Mouse (Mus musculus) MEL (cell line): ENCODE data around the gene Gm21976. TPM values are rescaled to one million over a fixed set of nuclear protein-coding genes. Genes with fewer than 3 reads are reported as not detected.

Experiments used
- DNase-seq: peaks from one replicate; pipeline ENCODE4 v3.0.0; 2011; ENCODE audit warnings: low read depth, low spot score
- H3K27ac ChIP-seq: 2 replicates; pipeline ENCODE4 v1.5.1; 2012; ENCODE audit warnings: low read depth, mild to moderate bottlenecking, control low read depth, low read length, moderate library complexity; ENCODE audit not compliant: control insufficient read depth
- H3K27me3 ChIP-seq, 2 experiments: fragments of 150-350 bp in 1 of 2; sonication (generic) in 1 of 2; 2 replicates each; pipeline ENCODE4 v1.6.1; 2012; ENCODE audit warnings: low read length in 2 of 2, mild to moderate bottlenecking in 2 of 2, improper control_type of control experiment in 1 of 2, moderate library complexity in 1 of 2; ENCODE audit not compliant: insufficient read depth in 2 of 2, control insufficient read depth in 1 of 2
- H3K36me3 ChIP-seq, 2 experiments: 2 replicates each; pipeline ENCODE4 v1.6.1; 2012 to 2014; ENCODE audit warnings: low read length in 2 of 2, improper control_type of control experiment in 1 of 2, inconsistent platforms in 1 of 2, mild to moderate bottlenecking in 1 of 2; ENCODE audit not compliant: insufficient read depth in 2 of 2, control insufficient read depth in 1 of 2
- H3K4me1 ChIP-seq, 2 experiments: fragments of 150-350 bp in 1 of 2; sonication (generic) in 1 of 2; 2 replicates each; pipeline ENCODE4 v1.6.1; 2012; ENCODE audit warnings: low read length in 2 of 2, improper control_type of control experiment in 1 of 2, mild to moderate bottlenecking in 1 of 2; ENCODE audit not compliant: insufficient read depth in 2 of 2, control insufficient read depth in 1 of 2
- H3K4me3 ChIP-seq, 2 experiments: fragments of 150-350 bp in 1 of 2; sonication (generic) in 1 of 2; 2 replicates each; pipeline ENCODE4 v1.5.1; 2012; ENCODE audit warnings: low read depth in 2 of 2, low read length in 2 of 2, mild to moderate bottlenecking in 2 of 2, moderate library complexity in 2 of 2, control low read depth in 1 of 2, improper control_type of control experiment in 1 of 2; ENCODE audit not compliant: control insufficient read depth in 1 of 2, insufficient read depth in 1 of 2
- H3K79me2 ChIP-seq: 2 replicates; pipeline ENCODE4 v1.6.1; 2012; ENCODE audit warnings: mild to moderate bottlenecking, low read length, moderate library complexity; ENCODE audit not compliant: control insufficient read depth, poor library complexity, insufficient read depth
- H3K9ac ChIP-seq: 2 replicates; pipeline ENCODE4 v1.6.1; 2012; ENCODE audit warnings: low read depth, mild to moderate bottlenecking, control low read depth, low read length, moderate library complexity; ENCODE audit not compliant: control insufficient read depth, poor library complexity, severe bottlenecking
- H3K9me3 ChIP-seq: fragments of 150-350 bp; sonication (generic); replicated peaks from 2 replicates; pipeline ENCODE4 v1.6.1; 2012; ENCODE audit warnings: mild to moderate bottlenecking, low read length, improper control_type of control experiment, moderate library complexity; ENCODE audit not compliant: insufficient read depth
- CHD1 ChIP-seq: IDR thresholded peaks from 2 replicates; pipeline ENCODE4 v1.6.1; 2012; ENCODE audit warnings: low read depth, mild to moderate bottlenecking, inconsistent platforms, low read length, improper control_type of control experiment
- CHD2 ChIP-seq: IDR thresholded peaks from 2 replicates; pipeline ENCODE4 v1.6.1; 2011; ENCODE audit warnings: low read length, improper control_type of control experiment
- CTCF ChIP-seq, 3 experiments: IDR thresholded peaks in 2 of 3; conservative IDR thresholded peaks in 1 of 3; 2 replicates each; pipeline ENCODE4 v1.5.1; 2011 to 2012; ENCODE audit warnings: low read length in 3 of 3, low read depth in 2 of 3, mild to moderate bottlenecking in 2 of 3, improper control_type of control experiment in 1 of 3, inconsistent platforms in 1 of 3, mixed read lengths in 1 of 3, moderate library complexity in 1 of 3; ENCODE audit not compliant: control insufficient read depth in 1 of 3, insufficient read depth in 1 of 3, poor library complexity in 1 of 3, severe bottlenecking in 1 of 3
- E2F4 ChIP-seq: IDR thresholded peaks from 2 replicates; pipeline ENCODE4 v1.6.1; 2011; ENCODE audit warnings: low read depth, low read length, improper control_type of control experiment, borderline replicate concordance
- ELF1 ChIP-seq: IDR thresholded peaks from 2 replicates; pipeline ENCODE4 v1.6.1; 2014; ENCODE audit warnings: low read depth, mild to moderate bottlenecking, inconsistent platforms, low read length, improper control_type of control experiment, moderate library complexity
- EP300 ChIP-seq, 2 experiments: IDR thresholded peaks; 2 replicates each; pipeline ENCODE4 v1.6.1; 2011; ENCODE audit warnings: improper control_type of control experiment in 2 of 2, low read length in 2 of 2, low read depth in 1 of 2, mild to moderate bottlenecking in 1 of 2
- ETS1 ChIP-seq: IDR thresholded peaks from 2 replicates; pipeline ENCODE4 v1.6.1; 2012; ENCODE audit warnings: low read depth, mild to moderate bottlenecking, inconsistent platforms, low read length, improper control_type of control experiment, moderate library complexity
- GABPA ChIP-seq: IDR thresholded peaks from 2 replicates; pipeline ENCODE4 v1.6.1; 2012; ENCODE audit warnings: low read depth, mild to moderate bottlenecking, inconsistent platforms, low read length, improper control_type of control experiment, moderate library complexity
- GATA1 ChIP-seq: IDR thresholded peaks from 2 replicates; pipeline ENCODE4 v1.6.1; 2011; ENCODE audit warnings: low read depth, low read length, improper control_type of control experiment
- HCFC1 ChIP-seq: IDR thresholded peaks from 2 replicates; pipeline ENCODE4 v1.6.1; 2012; ENCODE audit warnings: low read depth, mild to moderate bottlenecking, inconsistent platforms, low read length, improper control_type of control experiment, moderate library complexity
- JUND ChIP-seq: IDR thresholded peaks from 2 replicates; pipeline ENCODE4 v1.6.1; 2011; ENCODE audit warnings: low read depth, mild to moderate bottlenecking, improper control_type of control experiment, low read length
- KAT2A ChIP-seq: conservative IDR thresholded peaks from 2 replicates; pipeline ENCODE4 v1.6.1; 2012; ENCODE audit warnings: low read depth, low read length, improper control_type of control experiment, inconsistent platforms
- MAZ ChIP-seq: IDR thresholded peaks from 2 replicates; pipeline ENCODE4 v1.6.1; 2012; ENCODE audit warnings: low read depth, mild to moderate bottlenecking, inconsistent platforms, low read length, improper control_type of control experiment
- MYB ChIP-seq: IDR thresholded peaks from 2 replicates; pipeline ENCODE4 v1.6.1; 2011; ENCODE audit warnings: mild to moderate bottlenecking, low read depth, low read length, improper control_type of control experiment
- MYC ChIP-seq: IDR thresholded peaks from 2 replicates; pipeline ENCODE4 v1.6.1; 2011; ENCODE audit warnings: low read depth, mild to moderate bottlenecking, low read length, improper control_type of control experiment, moderate library complexity
- NELFE ChIP-seq: IDR thresholded peaks from 2 replicates; pipeline ENCODE4 v1.6.1; 2011; ENCODE audit warnings: low read depth, low read length, improper control_type of control experiment
- POLR2A ChIP-seq, 2 experiments: IDR thresholded peaks; 2 replicates each; pipeline ENCODE4 v1.6.1; 2011 to 2012; ENCODE audit warnings: low read length in 2 of 2, mild to moderate bottlenecking in 2 of 2, control low read depth in 1 of 2, improper control_type of control experiment in 1 of 2, low read depth in 1 of 2, moderate library complexity in 1 of 2; ENCODE audit not compliant: control insufficient read depth in 1 of 2, insufficient read depth in 1 of 2, poor library complexity in 1 of 2
- POLR2AphosphoS2 ChIP-seq: IDR thresholded peaks from 2 replicates; pipeline ENCODE4 v1.6.1; 2011; ENCODE audit warnings: low read length, improper control_type of control experiment
- RAD21 ChIP-seq: IDR thresholded peaks from 2 replicates; pipeline ENCODE4 v1.6.1; 2011; ENCODE audit warnings: mild to moderate bottlenecking, low read depth, low read length, improper control_type of control experiment
- RCOR1 ChIP-seq: IDR thresholded peaks from 2 replicates; pipeline ENCODE4 v1.6.1; 2012; ENCODE audit warnings: low read depth, mild to moderate bottlenecking, inconsistent platforms, low read length, improper control_type of control experiment
- SIN3A ChIP-seq: IDR thresholded peaks from 2 replicates; pipeline ENCODE4 v1.6.1; 2012; ENCODE audit warnings: low read length, improper control_type of control experiment, inconsistent platforms
- SMC3 ChIP-seq: IDR thresholded peaks from 2 replicates; pipeline ENCODE4 v1.6.1; 2011; ENCODE audit warnings: low read depth, low read length, improper control_type of control experiment
- TBP ChIP-seq: IDR thresholded peaks from 2 replicates; pipeline ENCODE4 v1.8.0; 2011; ENCODE audit warnings: low read depth, low read length, improper control_type of control experiment
- TCF12 ChIP-seq: IDR thresholded peaks from 2 replicates; pipeline ENCODE4 v1.6.1; 2014; ENCODE audit warnings: low read depth, mild to moderate bottlenecking, inconsistent platforms, low read length, improper control_type of control experiment, moderate library complexity
- USF1 ChIP-seq: IDR thresholded peaks from 2 replicates; pipeline ENCODE4 v1.6.1; 2014; ENCODE audit warnings: low read depth, mild to moderate bottlenecking, inconsistent platforms, low read length, improper control_type of control experiment, moderate library complexity
- ZC3H11A ChIP-seq: IDR thresholded peaks from 2 replicates; pipeline ENCODE4 v1.6.1; 2012; ENCODE audit warnings: low read depth, mild to moderate bottlenecking, inconsistent platforms, low read length, improper control_type of control experiment
- ZKSCAN1 ChIP-seq: IDR thresholded peaks from 2 replicates; pipeline ENCODE4 v1.6.1; 2012; ENCODE audit warnings: low read depth, mild to moderate bottlenecking, inconsistent platforms, low read length, improper control_type of control experiment, moderate library complexity
- ZMIZ1 ChIP-seq: IDR thresholded peaks from 2 replicates; pipeline ENCODE4 v1.6.1; 2012; ENCODE audit warnings: low read depth, mild to moderate bottlenecking, inconsistent platforms, low read length, improper control_type of control experiment, moderate library complexity
- ZNF384 ChIP-seq: IDR thresholded peaks from 2 replicates; pipeline ENCODE4 v1.6.1; 2012; ENCODE audit warnings: low read depth, mild to moderate bottlenecking, inconsistent platforms, low read length, improper control_type of control experiment
- polyA plus RNA-seq, 2 experiments: library from polyadenylated mRNA; stranded (reverse) in 1 of 2; unstranded in 1 of 2; fragments of >175 nt in 1 of 2; fragments of >200 nt in 1 of 2; gene quantifications; 2 replicates each; pipeline versions ENCODE4 v1.2.1 to v1.2.4; 2012; ENCODE audit warnings: low replicate concordance in 2 of 2, low read depth in 1 of 2; ENCODE audit not compliant: insufficient read length in 2 of 2, insufficient read depth in 1 of 2, missing spikeins in 1 of 2
- total RNA-seq: library from RNA; depleted of rRNA; stranded (reverse); fragments of 300-350 nt; gene quantifications from 2 replicates; pipeline ENCODE4 v1.2.3, GENCODE M21; 2012

Gene Gm21976
- total and polyA plus RNA-seq, 3 experiments = not detected

DNA sequence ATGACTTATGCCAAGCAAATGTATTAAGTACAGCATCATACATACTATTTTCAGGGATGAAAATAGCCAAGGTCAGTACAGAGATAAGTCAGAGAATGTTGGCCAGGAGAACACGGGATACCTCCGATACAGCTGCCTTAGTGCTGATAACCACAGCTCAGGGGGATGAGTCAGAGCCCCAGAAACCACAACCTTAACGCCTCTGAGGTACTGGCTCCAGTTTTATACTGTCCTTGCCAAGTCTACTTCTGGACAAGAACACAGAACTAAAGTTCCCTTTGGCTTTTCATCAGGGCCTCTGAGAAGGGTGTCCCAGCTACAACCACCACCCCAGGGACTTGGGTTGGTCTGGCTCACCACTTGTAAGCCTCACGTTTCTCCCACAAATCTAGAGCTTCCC lies 4.0 kb upstream of the Gm21976 start (continued):
- TF ChIP-seq HCFC1 (no peak), JUND (peak; percentile 96), KAT2A (no peak), CTCF (IDR thresholded peaks at IDR 0.05 in 2 of 3, conservative IDR thresholded peaks at IDR 0.05 in 1 of 3; ENCODE audit: control insufficient read depth in 1 of 3, insufficient read depth in 1 of 3, low read depth in 2 of 3, low read length in 3 of 3, poor library complexity in 1 of 3, severe bottlenecking in 1 of 3) (no peak), TCF12 (peak; percentile 94), ZC3H11A (no peak), MYC (0 out of 2 replicates have a peak, but pooled peaks have one; percentile 27), POLR2AphosphoS2 (peak; percentile 31; the same call in 1 of the 2 replicates), ZMIZ1 (no peak), CHD1 (no peak), SMC3 (no peak), ETS1 (peak; percentile 99), MYB (peak; percentile 89), RAD21 (no peak), E2F4 (no peak), RCOR1 (peak; percentile 95), MAZ (no peak), SIN3A (peak; percentile 83), ELF1 (no peak), TBP (no peak; the same call in none of the 2 replicates), POLR2A (IDR thresholded peaks at IDR 0.05; ENCODE audit: control insufficient read depth in 1 of 2, insufficient read depth in 1 of 2, low read depth in 1 of 2, low read length in 2 of 2, poor library complexity in 1 of 2) (no peak), ZNF384 (no peak), ZKSCAN1 (no peak)

DNA sequence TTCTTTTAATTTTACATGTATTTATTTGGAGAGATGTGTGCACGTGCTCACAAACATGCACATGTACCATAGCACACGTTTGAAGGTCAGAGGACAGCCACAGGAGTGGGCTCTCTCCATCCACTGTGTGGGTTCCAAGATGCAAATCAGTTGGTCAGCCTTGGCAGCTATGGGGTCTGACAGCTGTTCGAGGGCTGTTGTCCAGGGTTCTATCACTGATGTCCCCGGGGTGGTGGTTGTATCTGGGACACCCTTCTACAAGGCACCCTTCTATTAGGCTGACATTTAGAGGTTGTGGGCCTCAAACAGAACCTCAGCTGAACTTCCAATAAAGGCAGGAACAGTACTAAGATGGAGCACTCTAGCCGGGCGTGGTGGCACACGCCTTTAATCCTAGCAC lies 3.4 kb upstream of the Gm21976 start:
- Histone ChIP-seq H3K9ac (no peak overlapping the region), H3K4me3 (no peak overlapping the region), H3K79me2 (no peaks in the 10 kb centered on the region), H3K9me3 (no peaks in the 10 kb centered on the region), H3K27ac (peak overlapping the region; percentile 84), H3K27me3 (no peaks in the 10 kb centered on the region), H3K36me3 (peaks cover 6 to 35% of the 10 kb centered on the region in 2 experiments), H3K4me1 (peaks cover 23 to 31% of the 10 kb centered on the region in 2 experiments)
- DNase-seq = no peak
- TF ChIP-seq MYC = no peak
- no peak for TF ChIP-seq GATA1
- no peak for TF ChIP-seq NELFE
- TF ChIP-seq TCF12 = no peak
- no peak for TF ChIP-seq USF1
- no peak for TF ChIP-seq CHD2
- no peak for TF ChIP-seq ZMIZ1
- no peak for TF ChIP-seq HCFC1
- no peak for TF ChIP-seq EP300 (IDR thresholded peaks at IDR 0.05; ENCODE audit: low read depth in 1 of 2, low read length in 2 of 2)
- no peak for TF ChIP-seq GABPA
- no peak; the same call in 1 of the 2 replicates for TF ChIP-seq ZNF384
- no peak for TF ChIP-seq CTCF (IDR thresholded peaks at IDR 0.05 in 2 of 3, conservative IDR thresholded peaks at IDR 0.05 in 1 of 3; ENCODE audit: control insufficient read depth in 1 of 3, insufficient read depth in 1 of 3, low read depth in 2 of 3, low read length in 3 of 3, poor library complexity in 1 of 3, severe bottlenecking in 1 of 3)
- TF ChIP-seq JUND = no peak
- TF ChIP-seq MAZ = no peak
- no peak for TF ChIP-seq ELF1
- TF ChIP-seq CHD1 = no peak
